Mouse (Mus musculus): ENCODE measurements at regions not wholly inside any gene's neighbourhood (a gene's known extent, or its start where the extent isn't known, plus 50 kb on each side); places are given as distances from the start of the nearest gene placed in this dataset.

DNA sequence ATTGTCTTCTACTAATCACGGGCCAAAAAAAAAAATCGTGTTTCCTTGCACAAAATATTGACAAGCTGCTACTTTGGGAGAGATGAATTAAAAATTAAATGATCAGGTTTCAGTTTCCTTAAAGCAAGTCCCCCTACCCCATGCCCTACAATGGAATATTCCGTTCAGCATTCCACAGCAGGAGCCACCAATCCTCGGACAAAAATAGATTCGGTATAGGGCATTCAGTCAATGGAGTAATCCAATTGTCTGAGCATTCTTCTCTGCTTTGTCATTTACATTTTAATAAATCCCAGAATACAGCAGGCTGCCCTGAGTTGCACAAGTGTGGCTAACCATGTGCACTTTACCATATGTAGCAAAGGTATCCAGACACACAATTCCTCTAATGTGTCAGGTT lies 434.3 kb upstream of the Ubash3b start:
- peak; percentile 34 to 45 for DNase-seq
- intact Hi-C loops (cut with DNase I) = no loop called here

DNA sequence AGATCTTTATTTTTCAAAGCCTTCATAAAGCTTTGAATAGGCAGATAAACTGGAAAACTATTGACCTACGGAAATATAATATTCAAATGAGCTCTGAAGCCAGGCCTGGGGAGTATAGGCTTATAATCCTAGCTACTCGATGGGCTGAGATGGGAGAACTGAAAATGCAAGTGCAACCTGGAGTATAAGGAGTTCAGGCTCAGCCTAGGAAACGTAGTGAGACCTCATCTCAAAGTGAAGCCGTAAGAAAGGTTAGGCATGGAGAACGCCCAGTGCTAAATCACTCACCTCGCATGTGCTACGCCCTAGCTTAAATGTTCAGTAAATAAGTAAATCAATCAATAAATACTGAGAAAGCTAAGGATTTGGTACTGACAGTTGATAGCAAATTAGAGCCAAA lies 432.5 kb upstream of the Ubash3b start:
- intact Hi-C loops (cut with DNase I) = no loop called here
- DNase-seq = no peak

DNA sequence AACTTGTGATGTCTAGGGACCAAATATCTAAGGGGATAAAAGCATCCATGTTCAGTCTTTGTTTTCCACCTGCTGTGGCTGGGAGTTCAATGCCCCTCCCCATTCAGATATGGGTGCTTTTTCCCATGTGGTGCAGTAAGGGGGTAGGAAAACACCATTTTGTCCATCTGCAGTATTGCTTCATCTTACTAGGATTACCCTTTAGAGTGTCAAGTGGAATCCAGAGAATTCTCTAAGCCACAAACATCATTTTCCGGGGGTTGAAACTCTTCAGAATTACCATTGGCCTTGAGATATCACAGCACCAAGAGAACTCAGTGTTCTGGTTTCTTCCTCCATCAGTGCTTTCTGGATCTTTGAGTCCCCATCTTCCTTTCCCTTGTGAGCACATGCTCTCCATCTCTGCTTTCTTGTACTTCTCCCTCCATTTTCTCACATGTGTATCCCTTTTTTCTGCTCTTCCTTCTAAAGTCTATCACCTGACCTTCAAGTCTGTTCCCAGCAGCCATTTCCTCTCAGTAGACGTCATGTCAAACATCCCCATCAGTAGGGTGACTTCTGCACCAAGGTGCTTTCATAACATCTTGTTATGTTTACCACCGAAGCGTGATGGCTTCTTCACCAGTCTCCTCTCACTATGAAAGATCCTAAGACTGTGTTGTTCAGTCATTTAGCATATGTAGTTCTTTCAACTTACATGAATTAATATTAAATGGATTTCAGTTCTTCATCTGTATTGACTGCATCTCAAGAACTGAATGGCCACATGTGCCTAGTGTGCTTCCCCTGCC lies 431.6 kb upstream of the Ubash3b start:
- no peak for DNase-seq
- intact Hi-C loops (cut with DNase I) = no loop called here

DNA sequence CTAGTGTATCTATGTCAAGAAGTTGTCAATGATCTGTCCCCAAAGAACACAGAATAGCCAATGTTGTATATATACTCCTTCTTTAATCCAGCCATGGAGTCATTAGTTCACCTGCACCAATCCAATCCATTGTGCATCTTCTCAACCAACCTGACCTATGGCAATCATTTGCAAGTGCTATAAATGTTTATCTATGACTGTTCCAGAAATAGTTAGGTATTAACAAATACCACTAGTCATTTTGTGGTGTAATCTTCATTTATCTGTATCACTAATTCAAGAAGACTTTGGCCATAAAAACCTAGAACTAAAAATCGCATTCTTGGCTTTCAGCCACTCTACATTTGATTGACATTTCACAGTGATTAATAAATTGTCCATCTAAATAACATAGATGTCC lies 430.6 kb upstream of the Ubash3b start:
- no peak for DNase-seq
- intact Hi-C loops (cut with DNase I) = no loop called here

DNA sequence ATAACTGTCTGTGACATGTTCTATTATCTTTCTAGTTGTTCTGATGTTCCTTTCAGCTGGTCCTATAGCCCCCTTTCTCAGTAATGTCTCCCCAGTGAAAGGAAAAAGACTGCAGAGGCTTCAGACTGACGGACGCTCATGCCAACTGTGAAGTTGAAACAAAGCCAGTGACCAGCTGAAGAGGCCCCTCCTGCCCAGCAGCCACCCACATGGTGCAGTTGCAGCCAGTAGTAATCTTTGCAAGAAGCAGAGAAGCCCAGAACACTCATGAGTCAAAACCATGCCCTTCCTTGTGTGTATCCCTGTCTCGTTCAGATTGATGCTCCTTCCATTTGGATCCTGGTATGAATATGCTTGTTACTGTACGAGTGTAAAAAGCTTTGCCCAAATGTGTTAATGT lies 428.7 kb upstream of the Ubash3b start:
- DNase-seq = peak; percentile 56 to 61
- intact Hi-C loops (cut with DNase I) = no loop called here

DNA sequence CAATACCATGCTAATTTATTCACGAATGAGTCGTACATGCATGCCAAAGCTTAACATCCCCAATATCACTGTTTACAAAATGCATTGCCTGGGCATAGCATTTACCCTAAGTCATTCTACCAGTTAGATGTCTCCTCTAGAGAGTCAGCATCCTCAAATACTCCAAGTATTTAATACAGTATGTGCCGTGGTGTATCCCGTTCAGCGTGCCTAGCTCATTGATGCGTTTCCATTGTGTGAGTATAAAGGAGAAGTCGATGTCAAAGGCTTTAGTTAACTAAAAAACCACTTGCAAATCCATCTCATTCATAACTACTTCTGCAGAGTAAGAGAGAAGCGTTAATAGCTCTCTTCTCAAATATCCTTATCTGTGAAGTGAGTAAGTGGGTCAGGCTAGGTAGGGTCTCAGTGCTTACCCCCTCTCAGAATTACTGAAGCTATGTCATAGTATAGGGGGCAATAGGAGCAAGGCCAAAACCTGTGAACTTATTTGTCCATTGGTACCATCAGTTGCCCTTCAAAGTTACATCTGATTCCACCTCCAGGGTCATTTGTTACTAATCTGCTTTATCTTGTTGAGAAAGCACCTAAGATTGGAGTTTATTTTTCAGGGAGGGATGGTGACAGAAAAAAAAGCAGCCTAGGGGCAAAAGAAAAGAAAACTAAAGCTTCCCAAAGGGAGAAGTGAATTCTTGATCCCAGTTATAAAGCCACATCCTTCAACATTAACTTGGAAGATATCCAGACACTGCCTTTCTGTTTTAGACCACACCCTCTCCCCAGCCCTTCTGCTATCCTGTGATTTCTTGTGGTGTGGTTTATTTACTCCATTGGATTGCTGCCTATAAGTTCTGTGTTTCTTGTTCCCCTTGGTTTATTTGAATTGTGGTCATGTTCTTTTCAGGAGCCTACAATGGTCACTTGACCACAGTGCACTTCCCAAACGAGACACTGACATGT lies 427.2 kb upstream of the Ubash3b start:
- no peak for DNase-seq
- intact Hi-C loops (cut with DNase I) = no loop called here

DNA sequence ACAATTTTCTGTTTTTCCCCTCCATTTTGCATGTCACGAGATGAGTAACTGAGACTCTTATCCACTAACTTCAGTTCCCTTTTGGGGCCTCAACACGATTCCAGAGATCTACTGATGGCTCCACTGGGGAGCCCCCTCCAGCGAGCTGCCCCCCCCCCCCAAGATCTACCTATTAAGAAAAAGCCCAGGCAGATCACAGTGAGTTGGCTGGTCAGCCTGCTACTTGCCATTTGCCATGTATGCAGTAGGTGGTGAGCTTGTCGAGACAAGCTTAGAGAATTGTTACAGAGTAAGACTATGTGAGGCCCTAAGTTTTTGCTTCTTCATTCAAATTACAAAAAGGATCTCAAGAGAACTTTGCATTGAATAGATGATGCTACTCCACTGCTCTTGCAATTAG lies 426.3 kb upstream of the Ubash3b start:
- intact Hi-C loops (cut with DNase I) = no loop called here
- DNase-seq = no peak

DNA sequence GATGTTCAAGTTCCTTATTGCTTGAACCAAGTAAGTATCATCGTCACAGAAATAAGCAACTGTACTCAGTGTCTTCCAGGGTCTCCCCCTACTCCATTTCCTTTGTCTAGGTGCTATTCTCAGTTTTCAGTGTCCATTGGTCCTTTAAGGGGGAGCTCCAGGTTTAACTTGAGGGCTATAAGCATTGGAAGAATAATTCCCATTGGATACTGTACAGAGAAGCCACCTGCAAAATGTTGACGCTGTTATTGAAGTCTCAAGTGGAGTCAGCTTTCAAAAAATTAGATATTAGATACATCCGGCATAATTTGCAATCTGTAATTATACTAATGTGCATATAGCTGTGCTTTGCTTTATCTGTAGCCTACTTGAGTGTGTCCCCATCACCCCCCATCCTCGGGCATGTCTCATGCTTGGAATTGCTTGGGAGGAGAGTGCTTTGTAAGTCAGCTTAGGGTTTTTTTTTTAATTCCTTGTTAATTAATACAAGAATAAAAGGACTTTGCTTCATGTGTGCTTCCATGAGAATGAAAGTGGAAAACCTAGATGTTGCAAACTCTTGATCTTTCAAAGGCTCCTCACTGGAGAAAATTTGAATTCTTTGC lies 425.6 kb upstream of the Ubash3b start:
- intact Hi-C loops (cut with DNase I) = no loop called here

DNA sequence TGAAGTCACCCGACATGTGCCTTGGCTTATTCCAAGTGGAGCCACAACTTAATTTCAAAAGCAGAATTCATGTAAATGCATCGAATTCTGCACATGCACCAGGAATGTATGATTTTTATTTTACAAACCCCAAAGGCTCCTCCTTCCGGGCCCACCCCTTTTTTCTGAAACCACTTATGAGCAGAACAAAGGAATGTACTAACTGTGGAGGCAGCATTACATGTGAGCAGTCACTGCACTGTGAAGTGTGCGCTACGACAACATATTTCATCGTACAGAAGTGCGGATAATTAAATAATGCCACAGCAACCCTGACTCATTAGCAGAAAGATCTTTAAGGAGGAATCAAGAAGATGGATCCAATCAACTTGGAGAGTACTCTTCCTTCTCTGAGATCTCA lies 424.8 kb upstream of the Ubash3b start:
- DNase-seq = no peak
- intact Hi-C loops (cut with DNase I) = no loop called here

More for the DNA sequence above, 425.6 kb upstream of the Ubash3b start:
- DNase-seq = no peak

DNA sequence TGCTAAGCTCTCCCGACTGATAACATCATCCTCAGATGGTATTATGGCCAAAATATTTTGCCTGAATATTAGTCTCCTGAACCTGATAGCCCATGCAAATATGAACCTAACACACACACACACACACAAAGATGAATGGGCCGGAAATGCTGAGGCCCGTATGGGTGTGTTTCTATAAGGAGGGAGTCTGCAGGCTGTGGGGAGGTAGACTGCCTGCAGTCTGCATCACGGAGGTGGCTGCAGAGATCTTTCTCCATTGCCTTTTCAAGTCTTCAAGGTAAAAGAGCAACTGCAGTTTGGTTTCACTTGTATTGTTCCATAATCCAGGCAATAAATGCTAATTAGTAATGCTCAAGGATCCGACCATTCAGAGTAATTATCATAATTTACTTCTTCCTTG lies 424.3 kb upstream of the Ubash3b start:
- intact Hi-C loops (cut with DNase I) = no loop called here
- no peak for DNase-seq

DNA sequence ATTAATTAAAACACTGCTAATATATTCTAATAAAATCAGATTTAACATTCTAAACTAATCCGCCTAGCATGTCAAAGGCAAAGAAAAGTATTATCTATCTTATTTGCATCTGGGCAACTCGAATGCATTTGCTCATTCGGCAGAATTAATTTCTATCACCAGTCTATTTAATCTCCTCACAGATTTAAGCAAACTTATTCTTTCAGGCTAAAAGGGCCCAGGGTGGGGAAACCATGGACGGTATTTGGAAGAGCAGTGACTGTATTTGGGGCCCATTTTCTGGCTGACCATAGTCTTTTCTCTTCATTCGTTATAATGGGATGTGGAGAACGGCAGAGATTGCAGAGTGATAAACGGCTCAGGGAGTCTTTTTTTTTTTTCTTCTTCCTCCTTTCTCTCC lies 423.5 kb upstream of the Ubash3b start:
- no peak for DNase-seq
- intact Hi-C loops (cut with DNase I) = no loop called here

DNA sequence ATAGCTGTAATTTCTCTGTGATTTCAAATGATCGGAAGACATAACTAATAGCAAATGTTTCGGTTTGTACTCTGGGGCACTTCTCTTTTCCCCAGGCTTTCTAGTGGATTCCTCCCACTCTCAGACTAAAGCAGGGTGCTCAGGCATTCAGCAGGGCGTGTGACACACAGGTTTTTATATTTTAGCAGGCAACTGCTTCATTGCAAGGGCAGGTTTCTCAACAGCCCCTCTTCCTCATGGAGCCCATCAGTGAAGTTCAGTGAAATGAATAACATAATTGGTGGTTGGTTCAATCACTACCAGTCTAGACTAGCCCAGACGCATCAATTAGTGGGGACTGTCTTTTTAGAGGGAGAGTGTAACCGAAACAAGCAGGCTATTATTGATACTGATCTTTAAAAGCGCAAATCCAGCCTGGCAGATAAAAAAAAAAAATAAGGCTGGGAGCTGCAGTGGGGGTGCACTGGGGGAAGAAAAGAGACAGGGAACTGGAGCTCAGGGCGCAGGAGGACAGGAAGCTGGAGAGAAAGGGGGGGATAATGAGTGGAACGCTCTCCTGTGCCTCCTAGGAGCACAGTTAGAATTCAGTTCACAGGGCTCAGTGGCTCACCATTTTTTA lies 422.3 kb upstream of the Ubash3b start:
- peak in 1 of 2 experiments; percentile 23 for DNase-seq
- intact Hi-C loops (cut with DNase I) = no loop called here

DNA sequence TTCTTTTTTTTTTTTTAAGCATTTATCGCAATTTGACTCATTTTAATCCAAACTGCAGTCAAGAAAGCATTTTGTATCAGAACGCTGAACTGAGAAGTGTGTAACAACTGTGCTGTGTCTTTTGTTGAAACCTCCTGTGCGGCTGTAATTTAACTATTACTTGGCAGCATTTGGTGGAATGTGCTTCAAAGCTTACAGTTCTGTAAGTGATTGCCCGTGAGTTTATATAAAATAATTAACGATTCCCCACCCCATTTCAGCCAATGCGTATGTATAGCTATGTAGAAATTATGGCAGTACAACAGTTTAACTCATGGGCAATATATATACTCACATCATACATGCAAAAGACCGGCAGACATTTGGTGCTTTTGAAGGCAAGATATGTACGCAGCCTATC lies 421.8 kb upstream of the Ubash3b start:
- intact Hi-C loops (cut with DNase I) = no loop called here
- no peak for DNase-seq

DNA sequence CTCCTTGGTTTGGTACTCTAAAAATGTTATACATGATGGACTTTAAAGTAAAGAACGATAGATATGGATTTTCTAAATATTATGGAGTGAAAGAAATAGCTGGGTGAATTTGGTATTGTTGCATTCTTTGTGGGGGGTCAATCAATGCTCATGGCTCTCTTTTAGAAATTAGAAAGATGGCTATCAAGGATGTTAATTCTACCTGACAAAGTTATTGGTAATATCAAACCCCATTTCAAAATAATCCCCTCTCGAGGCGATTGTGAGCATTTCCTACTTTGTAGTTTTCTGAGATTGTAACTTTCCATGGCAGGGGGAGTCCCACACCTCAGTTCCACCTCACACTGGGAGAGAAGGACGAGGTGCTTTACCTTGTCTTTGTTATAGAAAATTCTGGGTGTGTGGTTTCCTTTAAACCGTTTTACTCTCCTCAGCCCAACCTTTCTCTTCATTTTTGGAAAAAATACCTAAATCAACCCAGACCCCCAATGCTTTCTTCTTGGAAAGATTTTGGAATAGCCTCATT lies 421.3 kb upstream of the Ubash3b start:
- intact Hi-C loops (cut with DNase I) = no loop called here
- DNase-seq = no peak

DNA sequence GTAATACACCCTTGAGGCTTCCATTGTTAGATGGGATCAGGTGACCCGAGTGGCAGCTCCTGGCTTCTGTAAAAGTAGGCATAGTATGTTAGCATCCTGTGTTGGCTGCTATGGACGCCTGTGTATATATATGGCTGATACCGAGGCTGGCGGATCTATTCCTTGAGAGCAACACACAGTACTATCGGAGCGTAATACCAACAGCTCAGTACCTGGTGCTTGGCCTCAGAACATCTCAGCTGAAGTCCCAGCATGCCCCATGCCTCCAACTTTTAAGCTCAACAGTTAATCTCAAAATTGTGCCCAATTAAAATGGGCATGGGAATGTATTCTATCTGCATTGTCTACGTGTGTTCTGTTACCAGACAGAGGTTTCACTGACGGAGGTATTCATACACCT lies 420.7 kb upstream of the Ubash3b start:
- DNase-seq = peak; percentile 20 to 25
- intact Hi-C loops (cut with DNase I) = no loop called here

DNA sequence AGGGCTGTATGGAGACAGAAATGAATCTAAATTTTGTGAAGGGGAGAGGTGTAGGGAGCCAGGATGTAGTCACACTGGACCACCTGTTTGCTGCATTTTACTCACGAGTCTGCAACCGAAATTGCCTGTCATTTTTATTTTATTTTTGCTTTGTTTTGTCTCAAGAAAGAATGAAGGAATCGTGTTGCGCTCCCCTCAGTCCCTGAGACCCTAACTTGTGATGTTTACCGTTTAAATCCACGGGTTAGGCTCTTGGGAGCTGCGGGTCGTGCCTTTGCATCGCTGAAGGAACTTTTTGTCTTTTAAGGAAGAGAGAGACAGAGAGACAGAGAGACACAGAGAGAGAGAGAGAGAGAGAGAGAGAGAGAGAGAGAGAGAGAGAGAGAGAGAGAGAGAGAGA lies 420.2 kb upstream of the Ubash3b start:
- no peak for DNase-seq
- intact Hi-C loops (cut with DNase I) = loop anchor here (2.0 kb wide), 2 partner anchors 107 to 353 kb away; no protein-coding TSS in a partner anchor

DNA sequence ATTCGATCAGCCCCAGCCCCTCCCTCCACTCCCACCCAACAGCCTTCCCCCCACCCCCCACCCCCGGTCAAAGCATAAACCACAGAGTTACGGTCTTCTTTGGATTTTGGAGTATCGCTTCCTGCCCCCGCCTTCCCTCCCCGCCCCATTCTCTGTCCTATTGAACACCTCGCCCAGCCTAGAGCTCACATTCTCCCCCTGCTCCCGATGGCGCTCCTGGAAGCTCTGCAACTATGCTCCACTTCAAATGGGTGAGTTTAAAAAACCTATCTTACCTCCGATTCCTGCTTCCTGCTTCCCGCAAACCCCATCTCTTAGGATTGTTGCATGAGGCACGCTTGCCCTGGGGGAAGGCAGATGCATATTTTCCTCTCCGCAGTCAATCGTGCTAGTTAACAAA lies 419.7 kb upstream of the Ubash3b start:
- intact Hi-C loops (cut with DNase I) = loop anchor here (2.0 kb wide), 2 partner anchors 106 to 352 kb away; no protein-coding TSS in a partner anchor
- peak; percentile 50 to 62 for DNase-seq

DNA sequence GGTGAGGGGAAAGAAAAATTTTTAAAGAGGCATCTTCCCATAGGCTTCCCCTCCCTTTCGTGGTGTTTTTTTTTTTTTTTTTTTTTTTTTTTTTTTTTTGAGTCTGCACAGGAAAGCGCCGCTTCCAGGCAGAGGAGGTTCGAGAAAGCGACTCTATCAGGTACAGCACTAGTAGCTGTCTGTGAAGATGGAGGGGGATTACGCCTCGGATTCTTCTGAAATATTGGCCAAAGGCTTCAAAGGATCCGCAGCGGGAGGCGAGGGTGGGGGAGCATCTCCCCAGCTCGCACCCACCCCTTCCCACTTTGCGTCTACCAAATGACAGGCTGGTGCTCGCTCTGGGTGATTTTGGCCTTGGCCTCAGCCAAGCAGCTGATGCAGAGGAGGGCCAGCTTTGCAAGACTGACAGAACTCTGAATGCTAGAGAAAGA lies 419.1 kb upstream of the Ubash3b start:
- DNase-seq = peak; percentile 75 to 80
- intact Hi-C loops (cut with DNase I) = loop anchor here (1.0 to 2.0 kb wide), 3 partner anchors 106 to 371 kb away; no protein-coding TSS in a partner anchor

DNA sequence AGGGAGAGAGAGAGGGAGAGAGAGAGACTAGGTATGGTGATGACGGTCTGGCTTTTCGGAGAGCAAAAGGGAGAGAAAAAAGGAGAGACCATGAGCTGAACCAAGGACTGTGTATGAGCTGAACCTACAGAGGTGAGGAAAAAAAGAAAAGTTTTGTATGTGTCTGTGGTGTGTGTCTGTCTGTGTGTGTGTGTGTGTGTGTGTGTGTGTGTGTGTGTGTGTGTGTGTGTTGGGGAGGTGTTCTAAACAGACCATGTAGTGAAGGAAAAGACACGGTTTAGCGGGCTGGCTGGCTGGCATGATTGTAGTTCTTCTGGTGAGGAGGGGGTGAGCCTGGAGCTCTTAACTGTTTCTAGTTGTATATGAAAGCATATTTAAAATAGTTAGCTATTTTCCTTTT lies 418.6 kb upstream of the Ubash3b start:
- DNase-seq = peak; percentile 36 to 59
- intact Hi-C loops (cut with DNase I) = loop anchor here (1.0 to 2.0 kb wide), 3 partner anchors 105 to 371 kb away; no protein-coding TSS in a partner anchor

All from heart, postnatal 10 days (tissue).